Mouse (Mus musculus): Measurements from ENCODE around the gene Kctd5. TPM values are rescaled to one million over a fixed set of nuclear protein-coding genes. Genes with fewer than 3 reads are reported as not detected.

The Kctd5 gene
- polyA plus RNA-seq, 1 experiment from 2014 or later, result 87.6 TPM

DNA sequence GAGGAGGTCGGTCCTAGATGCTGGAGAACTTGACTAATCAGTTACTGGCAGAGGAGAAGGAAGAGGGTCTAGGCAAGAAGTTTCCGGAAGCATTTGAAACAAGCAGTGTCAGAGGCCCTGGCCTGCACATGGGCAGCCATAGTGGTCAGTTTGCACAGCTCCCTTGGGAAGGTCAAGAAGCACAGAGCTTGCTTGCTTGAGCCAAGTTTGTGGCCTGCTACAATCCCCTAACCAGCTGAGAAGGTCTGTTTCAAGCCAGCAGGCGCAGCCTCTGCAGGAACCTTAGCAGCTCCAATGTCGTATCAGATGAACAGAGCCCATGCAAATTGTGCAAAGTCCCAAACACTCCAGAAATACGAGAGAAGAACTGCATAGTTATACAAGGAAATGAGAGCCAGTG, 25.2 kb downstream of the Kctd5 start:
- Histone ChIP-seq H3K4me1 (ENCODE audit: control insufficient read depth, insufficient read depth, low read length) (no peaks in the 10 kb centered on the region), H3K27ac (ENCODE audit: low read depth, low read length) (no peak overlapping the region), H3K27me3 (ENCODE audit: control insufficient read depth, insufficient read depth, low read length) (no peaks in the 10 kb centered on the region), H3K4me2 (ENCODE audit: low read depth) (no peak overlapping the region), H3K36me3 (ENCODE audit: control insufficient read depth, insufficient read depth, low read length) (peaks cover 20% of the 10 kb centered on the region), H3K9me3 (ENCODE audit: control insufficient read depth, low read length) (no peaks in the 10 kb centered on the region), H3K9ac (ENCODE audit: low read length) (no peak overlapping the region), H3K4me3 (ENCODE audit: low read depth, low read length) (no peak overlapping the region)
- ATAC-seq (ENCODE audit: insufficient read depth, low FRiP score, low TSS enrichment), result no peak
- WGBS, result 93% methylated on average over 5 of the region's 5 CpGs
- no peak for DNase-seq (ENCODE audit: low spot score)

DNA sequence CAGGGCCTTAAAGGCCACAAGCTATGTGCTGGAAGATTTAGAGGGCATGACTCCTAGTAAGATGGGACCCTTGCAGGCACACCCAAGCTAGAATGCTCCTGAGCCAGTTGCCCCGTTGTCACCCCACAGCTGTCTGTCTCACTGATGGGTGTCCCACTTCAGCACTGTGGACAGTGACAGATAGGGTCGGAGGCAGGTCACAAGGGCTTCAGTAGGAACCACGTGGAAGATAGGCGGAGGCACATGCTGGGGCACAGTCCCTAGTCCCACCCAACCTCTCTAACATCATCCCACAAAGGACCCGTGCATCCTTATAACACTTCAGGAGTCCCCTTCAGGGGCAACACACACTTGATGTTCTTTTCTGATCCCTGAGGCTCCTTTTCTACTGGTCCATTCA, 27.3 kb downstream of the Kctd5 start:
- Histone ChIP-seq H3K9ac (ENCODE audit: low read length) (no peak overlapping the region), H3K4me3 (ENCODE audit: low read depth, low read length) (no peak overlapping the region), H3K27ac (ENCODE audit: low read depth, low read length) (no peak overlapping the region), H3K36me3 (ENCODE audit: control insufficient read depth, insufficient read depth, low read length) (peaks cover 15% of the 10 kb centered on the region), H3K27me3 (ENCODE audit: control insufficient read depth, insufficient read depth, low read length) (no peaks in the 10 kb centered on the region), H3K9me3 (ENCODE audit: control insufficient read depth, low read length) (no peaks in the 10 kb centered on the region), H3K4me1 (ENCODE audit: control insufficient read depth, insufficient read depth, low read length) (no peaks in the 10 kb centered on the region), H3K4me2 (ENCODE audit: low read depth) (no peak overlapping the region)
- DNase-seq (ENCODE audit: low spot score) (no peak), ATAC-seq (ENCODE audit: insufficient read depth, low FRiP score, low TSS enrichment) (no peak)
- WGBS, result 38% methylated on average over 5 of the region's 5 CpGs

DNA sequence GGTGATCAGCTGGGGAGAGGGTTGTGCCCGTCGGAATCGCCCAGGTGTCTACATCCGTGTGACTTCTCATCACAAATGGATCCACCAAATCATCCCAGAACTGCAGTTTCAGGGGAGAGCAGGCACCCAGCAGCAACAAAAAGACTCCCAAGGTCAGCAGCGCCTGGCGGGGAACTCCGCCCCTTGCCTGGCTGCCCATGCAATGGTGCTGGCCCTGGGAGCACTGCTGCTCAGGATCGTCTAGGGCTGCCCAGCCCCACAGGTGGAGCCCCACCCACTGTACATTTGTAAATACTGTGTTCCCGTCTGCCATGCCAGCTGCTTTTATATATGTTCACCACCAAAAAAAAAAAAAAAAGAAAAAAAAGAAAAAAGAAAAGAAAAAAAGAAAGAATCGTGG, 27.7 kb downstream of the Kctd5 start:
- Histone ChIP-seq H3K27me3 (ENCODE audit: control insufficient read depth, insufficient read depth, low read length) (no peaks in the 10 kb centered on the region), H3K4me2 (ENCODE audit: low read depth) (no peak overlapping the region), H3K9me3 (ENCODE audit: control insufficient read depth, low read length) (no peaks in the 10 kb centered on the region), H3K4me3 (ENCODE audit: low read depth, low read length) (no peak overlapping the region), H3K36me3 (ENCODE audit: control insufficient read depth, insufficient read depth, low read length) (peaks cover 13% of the 10 kb centered on the region), H3K4me1 (ENCODE audit: control insufficient read depth, insufficient read depth, low read length) (no peaks in the 10 kb centered on the region), H3K27ac (ENCODE audit: low read depth, low read length) (no peak overlapping the region), H3K9ac (ENCODE audit: low read length) (no peak overlapping the region)
- ATAC-seq (ENCODE audit: insufficient read depth, low FRiP score, low TSS enrichment) (no peak), DNase-seq (ENCODE audit: low spot score) (no peak)
- 82% methylated on average over 10 of the region's 10 CpGs for WGBS

DNA sequence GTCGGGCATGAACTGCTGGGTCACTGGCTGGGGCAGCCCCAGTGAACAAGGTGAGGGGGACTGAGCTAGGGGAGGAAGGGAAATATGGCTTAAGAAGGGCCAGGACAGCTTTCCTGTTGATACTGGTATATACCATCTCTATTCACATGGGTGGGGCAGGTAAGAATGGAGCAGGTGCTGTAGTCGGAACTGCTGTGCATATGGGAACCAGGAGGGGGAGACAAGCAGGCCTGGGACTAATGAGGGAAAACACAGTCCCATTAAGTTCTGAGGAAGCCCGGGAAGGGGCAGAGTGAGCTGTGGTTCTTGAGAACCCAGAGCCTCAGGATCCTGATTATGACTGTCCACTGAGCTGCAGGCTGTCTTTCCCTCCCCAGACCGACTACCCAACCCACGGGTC, 28.8 kb downstream of the Kctd5 start:
- Histone ChIP-seq H3K36me3 (ENCODE audit: control insufficient read depth, insufficient read depth, low read length) (peaks cover 13% of the 10 kb centered on the region), H3K27me3 (ENCODE audit: control insufficient read depth, insufficient read depth, low read length) (no peaks in the 10 kb centered on the region), H3K27ac (ENCODE audit: low read depth, low read length) (no peak overlapping the region), H3K4me3 (ENCODE audit: low read depth, low read length) (no peak overlapping the region), H3K4me1 (ENCODE audit: control insufficient read depth, insufficient read depth, low read length) (no peaks in the 10 kb centered on the region), H3K9ac (ENCODE audit: low read length) (no peak overlapping the region), H3K4me2 (ENCODE audit: low read depth) (no peak overlapping the region), H3K9me3 (ENCODE audit: control insufficient read depth, low read length) (no peaks in the 10 kb centered on the region)
- WGBS, result 80% methylated on average over 5 of the region's 5 CpGs
- DNase-seq (ENCODE audit: low spot score), result no peak
- no peak for ATAC-seq (ENCODE audit: insufficient read depth, low FRiP score, low TSS enrichment)

DNA sequence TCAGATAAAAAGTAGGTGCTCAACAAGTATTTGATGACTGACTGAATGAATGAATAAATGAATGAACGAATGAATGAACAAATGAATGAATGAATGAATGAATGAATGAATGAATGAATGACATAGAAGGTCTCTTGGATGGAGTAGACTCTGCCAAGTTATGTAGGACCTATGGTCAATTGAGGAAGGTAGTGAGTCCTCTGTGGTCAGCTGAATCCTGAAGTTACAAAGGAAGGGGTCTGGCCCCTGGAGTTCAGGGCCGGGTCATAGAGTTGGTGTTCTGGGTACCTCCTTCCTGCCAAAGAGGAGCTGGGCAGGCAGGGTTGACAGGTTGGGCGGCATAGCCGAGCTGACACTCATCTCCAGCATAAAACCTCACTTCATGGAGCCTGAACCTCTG, 35.4 kb downstream of the Kctd5 start, which contains the start of gene Prss27:
Gene Prss27 (plus strand): TSS at position 301 of the 400 bp plus-strand sequence.
- Histone ChIP-seq H3K4me1 (ENCODE audit: control insufficient read depth, insufficient read depth, low read length) (no peaks in the 10 kb centered on the region), H3K36me3 (ENCODE audit: control insufficient read depth, insufficient read depth, low read length) (no peaks in the 10 kb centered on the region), H3K4me3 (ENCODE audit: low read depth, low read length) (no peak within 1 kb of the TSS), H3K27ac (ENCODE audit: low read depth, low read length) (no peak within 1 kb of the TSS), H3K27me3 (ENCODE audit: control insufficient read depth, insufficient read depth, low read length) (no peaks in the 10 kb centered on the region), H3K4me2 (ENCODE audit: low read depth) (no peak within 1 kb of the TSS), H3K9ac (ENCODE audit: low read length) (no peak within 1 kb of the TSS), H3K9me3 (ENCODE audit: control insufficient read depth, low read length) (no peaks in the 10 kb centered on the region)
- DNase-seq (ENCODE audit: low spot score), result no peak
- no peak for ATAC-seq (ENCODE audit: insufficient read depth, low FRiP score, low TSS enrichment)
- 82% methylated on average over 4 of the region's 4 CpGs for WGBS

DNA sequence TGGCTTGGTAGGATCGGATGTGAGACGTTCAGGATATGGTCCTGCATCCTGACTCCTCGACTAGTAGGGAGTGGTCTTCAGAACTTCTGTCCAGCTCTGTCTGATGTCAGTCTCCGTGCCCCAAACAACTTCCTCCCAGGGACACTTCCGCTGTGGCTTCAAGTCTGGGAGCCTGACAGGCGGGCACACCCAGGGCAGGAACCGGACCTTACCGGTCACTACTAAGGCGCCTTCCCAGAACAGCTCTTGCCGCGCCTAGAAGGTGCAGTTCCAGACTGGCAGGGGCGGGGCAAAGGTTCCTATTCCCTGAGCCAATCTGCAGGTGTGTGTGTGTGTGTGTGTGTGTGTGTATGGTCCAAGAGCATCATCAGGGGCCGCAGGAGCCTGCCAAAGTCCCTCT, 35.9 kb downstream of the Kctd5 start:
- no peak overlapping the region for H3K4me2 ChIP-seq (ENCODE audit: low read depth)
- no peaks in the 10 kb centered on the region for H3K4me1 ChIP-seq (ENCODE audit: control insufficient read depth, insufficient read depth, low read length)
- H3K9me3 ChIP-seq (ENCODE audit: control insufficient read depth, low read length), result no peaks in the 10 kb centered on the region
- no peak overlapping the region for H3K27ac ChIP-seq (ENCODE audit: low read depth, low read length)
- no peaks in the 10 kb centered on the region for H3K36me3 ChIP-seq (ENCODE audit: control insufficient read depth, insufficient read depth, low read length)
- no peaks in the 10 kb centered on the region for H3K27me3 ChIP-seq (ENCODE audit: control insufficient read depth, insufficient read depth, low read length)
- WGBS, result 78% methylated on average over 13 of the region's 13 CpGs
- ATAC-seq (ENCODE audit: insufficient read depth, low FRiP score, low TSS enrichment), result no peak
- no peak overlapping the region for H3K9ac ChIP-seq (ENCODE audit: low read length)
- no peak for DNase-seq (ENCODE audit: low spot score)
- no peak overlapping the region for H3K4me3 ChIP-seq (ENCODE audit: low read depth, low read length)

DNA sequence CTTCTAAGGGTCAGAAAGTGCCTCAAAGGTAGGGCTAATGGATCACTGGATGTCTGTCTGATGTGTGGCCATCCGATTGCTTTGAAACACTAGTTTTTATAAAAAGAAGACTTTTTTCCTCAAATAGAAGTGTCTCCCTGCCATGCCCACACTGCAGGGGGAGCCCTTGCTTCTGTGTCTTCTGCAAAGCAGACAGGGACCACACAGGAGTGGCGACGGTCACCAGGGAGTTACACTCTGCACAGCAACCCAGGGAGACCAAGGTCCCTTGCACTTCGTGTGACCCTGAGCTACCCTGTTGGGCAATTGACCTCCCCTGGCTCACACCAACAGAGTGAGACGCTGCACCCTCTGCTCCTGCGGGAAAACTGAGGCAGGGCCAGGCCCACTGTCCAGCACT, 36.3 kb downstream of the Kctd5 start:
- 74% methylated on average over 6 of the region's 6 CpGs for WGBS
- no peaks in the 10 kb centered on the region for H3K4me1 ChIP-seq (ENCODE audit: control insufficient read depth, insufficient read depth, low read length)
- no peak for ATAC-seq (ENCODE audit: insufficient read depth, low FRiP score, low TSS enrichment)
- H3K9me3 ChIP-seq (ENCODE audit: control insufficient read depth, low read length), result no peaks in the 10 kb centered on the region
- no peak overlapping the region for H3K27ac ChIP-seq (ENCODE audit: low read depth, low read length)
- H3K4me2 ChIP-seq (ENCODE audit: low read depth), result no peak overlapping the region
- H3K9ac ChIP-seq (ENCODE audit: low read length), result no peak overlapping the region
- no peak overlapping the region for H3K4me3 ChIP-seq (ENCODE audit: low read depth, low read length)
- H3K27me3 ChIP-seq (ENCODE audit: control insufficient read depth, insufficient read depth, low read length), result no peaks in the 10 kb centered on the region
- H3K36me3 ChIP-seq (ENCODE audit: control insufficient read depth, insufficient read depth, low read length), result no peaks in the 10 kb centered on the region
- no peak for DNase-seq (ENCODE audit: low spot score)

DNA sequence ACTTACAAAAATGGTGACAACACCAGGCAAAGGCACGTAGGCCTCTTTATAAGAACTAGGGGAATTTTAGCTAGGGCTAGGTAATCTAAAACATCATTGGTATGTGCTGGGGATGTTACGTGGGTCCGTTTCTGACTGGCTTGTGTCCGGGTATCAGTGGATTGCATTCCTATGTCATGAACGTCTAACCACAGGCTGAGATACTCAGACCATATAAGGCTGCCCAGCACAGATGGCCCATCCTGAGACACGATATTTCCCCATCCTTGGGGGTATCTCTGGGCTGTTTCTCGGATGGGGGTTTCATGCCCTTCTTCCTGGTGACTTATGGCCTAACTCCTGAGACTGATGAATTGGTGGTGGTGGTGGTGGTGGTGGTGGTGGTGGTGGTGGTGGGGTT, 38.2 kb downstream of the Kctd5 start:
- no peak for ATAC-seq (ENCODE audit: insufficient read depth, low FRiP score, low TSS enrichment)
- 86% methylated on average over 7 of the region's 7 CpGs for WGBS
- no peak for DNase-seq (ENCODE audit: low spot score)

DNA sequence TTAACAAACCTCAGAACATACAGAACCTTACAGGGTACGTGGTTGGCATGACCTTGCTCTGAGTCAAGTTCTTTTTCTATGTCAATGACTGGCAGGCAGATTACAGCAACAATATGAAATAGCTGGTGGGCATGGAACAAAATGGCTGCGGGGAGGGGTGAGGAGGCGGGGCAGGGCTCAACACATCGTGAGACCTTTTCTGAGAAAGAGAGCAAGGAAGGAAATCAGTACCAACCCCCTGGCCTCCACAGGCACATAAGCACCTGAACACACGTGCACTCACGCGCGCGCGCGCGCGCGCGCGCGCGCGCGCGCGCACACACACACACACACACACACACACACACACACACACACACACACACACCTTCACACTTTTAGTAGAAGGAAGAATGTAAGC, 42.7 kb downstream of the Kctd5 start:
- 83% methylated on average over 15 of the region's 22 CpGs for WGBS
- no peak overlapping the region for H3K9ac ChIP-seq (ENCODE audit: low read length)
- H3K9me3 ChIP-seq (ENCODE audit: control insufficient read depth, low read length), result no peaks in the 10 kb centered on the region
- no peak overlapping the region for H3K4me3 ChIP-seq (ENCODE audit: low read depth, low read length)
- DNase-seq (ENCODE audit: low spot score), result no peak
- H3K4me1 ChIP-seq (ENCODE audit: control insufficient read depth, insufficient read depth, low read length), result no peaks in the 10 kb centered on the region
- H3K27me3 ChIP-seq (ENCODE audit: control insufficient read depth, insufficient read depth, low read length), result no peaks in the 10 kb centered on the region
- no peaks in the 10 kb centered on the region for H3K36me3 ChIP-seq (ENCODE audit: control insufficient read depth, insufficient read depth, low read length)
- H3K4me2 ChIP-seq (ENCODE audit: low read depth), result no peak overlapping the region
- H3K27ac ChIP-seq (ENCODE audit: low read depth, low read length), result no peak overlapping the region
- no peak for ATAC-seq (ENCODE audit: insufficient read depth, low FRiP score, low TSS enrichment)

More for the DNA sequence above, 38.2 kb downstream of the Kctd5 start:
- Histone ChIP-seq H3K9ac (ENCODE audit: low read length) (no peak overlapping the region), H3K27ac (ENCODE audit: low read depth, low read length) (no peak overlapping the region), H3K9me3 (ENCODE audit: control insufficient read depth, low read length) (no peaks in the 10 kb centered on the region), H3K4me2 (ENCODE audit: low read depth) (no peak overlapping the region), H3K36me3 (ENCODE audit: control insufficient read depth, insufficient read depth, low read length) (no peaks in the 10 kb centered on the region), H3K27me3 (ENCODE audit: control insufficient read depth, insufficient read depth, low read length) (no peaks in the 10 kb centered on the region), H3K4me1 (ENCODE audit: control insufficient read depth, insufficient read depth, low read length) (no peaks in the 10 kb centered on the region), H3K4me3 (ENCODE audit: low read depth, low read length) (no peak overlapping the region)

Data from neural tube, embryonic 11.5 days (tissue).